ENCODE assay signal across 11 mouse cellular contexts in genomic region chr10:14978093-14978755, GRCm38 (mm10).
DNase-seq lines count a peak whose midpoint lies in the region; ATAC-seq and TF ChIP-seq lines count a peak whose summit lies in the region.
"Had no signal": no experiment of that assay in that cellular context is flagged by ENCODE, and none has a peak within 500 bp of the region (broad histone marks: within the 10 kb centered on the region; RNA-seq: fewer than 3 reads in every experiment).

No protein-coding gene starts in this region.

- TF ChIP-seq CTCF in hindbrain, postnatal 0 days (IDR thresholded peaks at IDR 0.05; ENCODE audit: low read depth) = no peak

- no peaks in the 10 kb centered on the region for H3K9me3 ChIP-seq in hindbrain, postnatal 0 days (ENCODE audit: low read length)
- H3K9me3 ChIP-seq in hindbrain, embryonic 11.5 days (ENCODE audit: control insufficient read depth, low read length) = no peaks in the 10 kb centered on the region
- H3K9me3 ChIP-seq in midbrain, embryonic 11.5 days (ENCODE audit: control insufficient read depth, low read length) = no peaks in the 10 kb centered on the region
- no peaks in the 10 kb centered on the region for H3K9me3 ChIP-seq in midbrain, embryonic 16.5 days (replicated peaks; ENCODE audit: control insufficient read depth, low read length, poor library complexity, severe bottlenecking)
- no peaks in the 10 kb centered on the region for H3K9me3 ChIP-seq in heart, embryonic 16.5 days (replicated peaks; ENCODE audit: control insufficient read depth, low read length)
- H3K9me3 ChIP-seq: neural tube, embryonic 13.5 days had no signal

- H3K4me3 ChIP-seq in hindbrain, postnatal 0 days (ENCODE audit: low read length) = no peak overlapping the region
- H3K4me3 ChIP-seq in hindbrain, embryonic 11.5 days (ENCODE audit: low read depth, low read length) = no peak overlapping the region
- no peak overlapping the region for H3K4me3 ChIP-seq in midbrain, embryonic 11.5 days (ENCODE audit: low read depth, low read length)
- H3K4me3 ChIP-seq in midbrain, embryonic 16.5 days (ENCODE audit: low read depth, low read length) = no peak overlapping the region
- H3K4me3 ChIP-seq in heart, embryonic 16.5 days (ENCODE audit: low read length) = no peak overlapping the region
- H3K4me3 ChIP-seq: neural tube, embryonic 13.5 days had no signal

- no peaks in the 10 kb centered on the region for H3K27me3 ChIP-seq in hindbrain, postnatal 0 days (ENCODE audit: insufficient read depth, low read length)
- no peaks in the 10 kb centered on the region for H3K27me3 ChIP-seq in hindbrain, embryonic 11.5 days (ENCODE audit: control insufficient read depth, insufficient read depth, low read length)
- H3K27me3 ChIP-seq in midbrain, embryonic 11.5 days (ENCODE audit: control insufficient read depth, insufficient read depth, low read length) = no peaks in the 10 kb centered on the region
- no peaks in the 10 kb centered on the region for H3K27me3 ChIP-seq in midbrain, embryonic 16.5 days (ENCODE audit: control insufficient read depth, insufficient read depth, low read depth, low read length)
- no peaks in the 10 kb centered on the region for H3K27me3 ChIP-seq in heart, embryonic 16.5 days (ENCODE audit: control insufficient read depth, insufficient read depth, low read length)
- H3K27me3 ChIP-seq: neural tube, embryonic 13.5 days had no signal

- H3K4me1 ChIP-seq in hindbrain, postnatal 0 days (ENCODE audit: insufficient read depth, low read length) = no peaks in the 10 kb centered on the region
- H3K4me1 ChIP-seq in hindbrain, embryonic 11.5 days (replicated peaks; ENCODE audit: control insufficient read depth, insufficient read depth, low read length) = no peaks in the 10 kb centered on the region
- no peaks in the 10 kb centered on the region for H3K4me1 ChIP-seq in midbrain, embryonic 11.5 days (ENCODE audit: control insufficient read depth, insufficient read depth, low read length)
- no peaks in the 10 kb centered on the region for H3K4me1 ChIP-seq in midbrain, embryonic 16.5 days (ENCODE audit: control insufficient read depth, insufficient read depth, low read length)
- peaks cover 3% of the 10 kb centered on the region for H3K4me1 ChIP-seq in heart, embryonic 16.5 days (ENCODE audit: control insufficient read depth, insufficient read depth, low read length)

- DNase-seq in hindbrain, postnatal 0 days (ENCODE audit: low spot score) = peak; percentile 33
- DNase-seq in hindbrain, embryonic 11.5 days (ENCODE audit: low spot score) = no peak
- peak; percentile 85 for DNase-seq in midbrain, embryonic 11.5 days (ENCODE audit: low spot score, missing footprints)
- peak; percentile 73 for DNase-seq in retina, postnatal 1 day
- DNase-seq in spleen, postnatal 36 days (ENCODE audit: low spot score in 2 of 2) = no peak
- DNase-seq in B cell, adult 2 months = no peak
- DNase-seq: thymus, adult 18-20 months had no signal

- no peak overlapping the region for H3K4me2 ChIP-seq in hindbrain, postnatal 0 days (ENCODE audit: low read depth, low read length)
- H3K4me2 ChIP-seq in hindbrain, embryonic 11.5 days (replicated peaks; ENCODE audit: low read depth, low read length) = no peak overlapping the region
- no peak overlapping the region for H3K4me2 ChIP-seq in midbrain, embryonic 11.5 days
- no peak overlapping the region for H3K4me2 ChIP-seq in midbrain, embryonic 16.5 days (ENCODE audit: low read length)
- peak overlapping the region; percentile 39; the same call in 1 of the 2 replicates for H3K4me2 ChIP-seq in heart, embryonic 16.5 days (ENCODE audit: low read depth, low read length)
- H3K4me2 ChIP-seq: hindbrain, embryonic 14.5 days; neural tube, embryonic 13.5 days had no signal

- H3K27ac ChIP-seq in hindbrain, postnatal 0 days = no peak overlapping the region
- H3K27ac ChIP-seq in hindbrain, embryonic 11.5 days (ENCODE audit: low read depth, low read length) = no peak overlapping the region
- H3K27ac ChIP-seq in midbrain, embryonic 11.5 days (ENCODE audit: low read depth, low read length) = no peak overlapping the region
- no peak overlapping the region for H3K27ac ChIP-seq in midbrain, embryonic 16.5 days (ENCODE audit: low read length)
- peak overlapping the region; percentile 69; the same call in 1 of the 2 replicates for H3K27ac ChIP-seq in heart, embryonic 16.5 days (ENCODE audit: low read length)
- H3K27ac ChIP-seq: hindbrain, embryonic 14.5 days; neural tube, embryonic 13.5 days had no signal

- 43% methylated on average over 4 of the region's 4 CpGs for WGBS in hindbrain, postnatal 0 days
- WGBS in hindbrain, embryonic 11.5 days = 59% methylated on average over 4 of the region's 4 CpGs
- WGBS in midbrain, embryonic 11.5 days = 79% methylated on average over 4 of the region's 4 CpGs
- 61% methylated on average over 4 of the region's 4 CpGs for WGBS in midbrain, embryonic 16.5 days
- 14% methylated on average over 4 of the region's 4 CpGs for WGBS in heart, embryonic 16.5 days

- no peaks in the 10 kb centered on the region for H3K36me3 ChIP-seq in hindbrain, postnatal 0 days (ENCODE audit: insufficient read depth, low read length)
- no peaks in the 10 kb centered on the region for H3K36me3 ChIP-seq in hindbrain, embryonic 11.5 days (ENCODE audit: control insufficient read depth, insufficient read depth, low read length)
- no peaks in the 10 kb centered on the region for H3K36me3 ChIP-seq in midbrain, embryonic 11.5 days (ENCODE audit: control insufficient read depth, insufficient read depth, low read length)
- no peaks in the 10 kb centered on the region for H3K36me3 ChIP-seq in midbrain, embryonic 16.5 days (ENCODE audit: control insufficient read depth, insufficient read depth, low read length)
- H3K36me3 ChIP-seq in heart, embryonic 16.5 days (ENCODE audit: control insufficient read depth, insufficient read depth) = no peaks in the 10 kb centered on the region
- H3K36me3 ChIP-seq: neural tube, embryonic 13.5 days had no signal

- H3K9ac ChIP-seq in hindbrain, postnatal 0 days (replicated peaks; ENCODE audit: low read length) = no peak overlapping the region
- no peak overlapping the region for H3K9ac ChIP-seq in hindbrain, embryonic 11.5 days (ENCODE audit: low read depth, low read length)
- no peak overlapping the region for H3K9ac ChIP-seq in midbrain, embryonic 11.5 days (ENCODE audit: low read length)
- no peak overlapping the region for H3K9ac ChIP-seq in midbrain, embryonic 16.5 days (ENCODE audit: low read depth, low read length)
- H3K9ac ChIP-seq in heart, embryonic 16.5 days (ENCODE audit: low read length) = no peak overlapping the region
- H3K9ac ChIP-seq: hindbrain, embryonic 14.5 days; neural tube, embryonic 13.5 days had no signal

- no peak for ATAC-seq in hindbrain, postnatal 0 days
- ATAC-seq in hindbrain, embryonic 11.5 days (ENCODE audit: low FRiP score) = no peak
- ATAC-seq in midbrain, embryonic 11.5 days (ENCODE audit: low FRiP score) = no peak
- ATAC-seq in midbrain, embryonic 16.5 days = no peak
- peak; percentile 83 for ATAC-seq in heart, embryonic 16.5 days (replicated peaks; ENCODE audit: extremely low read depth, insufficient read depth, low FRiP score)

Comparison
In these comparisons a context has a peak if more than half of its experiments do, and no peak if none do; other contexts are left out.
1. DNase-seq: peak in hindbrain, postnatal 0 days (single experiment), midbrain, embryonic 11.5 days (single experiment) and retina, postnatal 1 day (single experiment); none in hindbrain, embryonic 11.5 days (single experiment), spleen, postnatal 36 days (0 of 2) and B cell, adult 2 months (0 of 2).